Mouse (Mus musculus): Measurements from ENCODE around the gene Cbfa2t3.

Cbfa2t3 gene

DNA sequence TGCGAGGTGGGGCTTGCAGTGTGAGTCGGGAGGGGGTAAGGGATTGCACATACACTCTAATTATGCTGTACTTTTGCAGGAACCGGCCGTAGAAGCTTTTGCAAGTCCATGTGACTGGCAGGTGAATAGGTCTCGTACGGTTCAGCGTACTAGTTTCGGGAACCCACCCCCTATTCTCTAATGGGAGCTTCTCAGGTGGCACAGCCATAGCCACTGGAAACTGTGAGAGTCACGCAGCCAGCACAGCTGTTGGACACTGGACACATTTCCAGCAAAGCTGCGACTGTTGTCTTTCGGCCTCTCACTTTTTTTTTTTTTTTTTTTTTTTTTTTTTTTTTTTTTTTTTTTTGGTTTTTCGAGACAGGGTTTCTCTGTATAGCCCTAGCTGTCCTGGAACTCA lies 92.1 kb downstream of the Cbfa2t3 start:
- no peak for DNase-seq (ENCODE audit: low spot score in 2 of 2)

GRCm38 (mm10) chr8:122605367-122605766 lies 93.5 kb downstream of the Cbfa2t3 start:
- DNase-seq (ENCODE audit: low spot score in 2 of 2): no peak

- no peak for DNase-seq (ENCODE audit: low spot score in 2 of 2)
Measured at GRCm38 (mm10) chr8:122604640-122605039, 94.3 kb downstream of the Cbfa2t3 start.

DNA sequence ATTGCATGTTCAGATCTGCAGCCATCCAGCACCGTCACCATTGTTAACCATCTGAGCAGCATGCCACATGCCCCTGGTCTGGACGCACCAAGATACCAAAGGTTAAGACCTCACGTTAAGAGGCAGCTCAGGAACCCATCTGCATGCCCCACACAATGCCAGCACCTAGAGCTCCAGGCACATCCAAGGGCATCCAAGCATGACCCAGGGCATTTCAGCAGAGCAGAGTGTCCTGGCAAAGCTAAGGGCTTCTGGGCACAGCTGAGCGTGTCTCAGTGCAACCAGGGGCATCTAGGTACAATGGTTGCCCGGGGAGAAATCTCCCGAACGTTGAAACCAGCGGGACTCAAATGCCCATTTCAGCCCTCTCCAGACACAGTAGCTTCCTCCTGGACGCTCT lies 98.2 kb downstream of the Cbfa2t3 start:
- DNase-seq (ENCODE audit: low spot score in 2 of 2): no peak

- no peak for DNase-seq (ENCODE audit: low spot score in 2 of 2)
Measured at GRCm38 (mm10) chr8:122596031-122596430, 102.9 kb downstream of the Cbfa2t3 start.

DNA sequence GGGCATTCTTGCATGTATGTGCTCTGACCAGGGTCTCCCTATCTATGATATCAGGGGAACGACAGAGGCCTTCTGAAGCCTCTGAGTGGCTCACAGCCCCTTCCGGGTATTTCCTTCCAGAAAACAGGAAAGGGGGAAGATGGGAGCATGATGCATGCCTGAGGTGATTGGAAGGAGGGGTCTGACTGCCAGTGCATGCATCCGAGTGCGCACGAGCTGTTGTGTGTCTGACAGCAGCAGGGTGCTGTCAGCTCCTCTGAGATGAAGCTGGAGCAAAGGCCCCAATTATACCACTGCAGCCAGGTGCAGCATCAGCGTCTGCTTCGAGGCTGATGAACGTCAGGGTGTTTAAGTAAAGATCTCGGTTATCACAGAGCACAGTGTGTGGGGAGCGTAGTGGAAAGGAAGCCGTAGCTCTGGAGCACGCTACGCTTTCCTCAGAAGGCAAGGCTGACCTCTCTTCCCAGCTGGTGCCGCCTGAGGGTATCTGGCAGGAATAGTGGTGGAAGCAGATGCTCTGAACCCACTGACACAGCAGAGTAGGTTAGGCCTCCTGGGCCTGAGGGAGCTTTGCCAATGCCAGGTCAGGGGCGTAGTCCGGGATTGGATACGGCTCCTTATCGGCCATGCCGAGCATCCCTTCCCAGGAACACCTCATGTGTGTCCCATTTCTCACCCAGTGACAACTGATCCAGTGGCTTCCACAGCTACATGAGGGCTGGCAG lies 105.0 kb downstream of the Cbfa2t3 start:
- DNase-seq (ENCODE audit: low spot score in 2 of 2): no peak

GRCm38 (mm10) chr8:122593240-122593639 lies 105.7 kb downstream of the Cbfa2t3 start:
- no peak for DNase-seq (ENCODE audit: low spot score in 2 of 2)

- DNase-seq (ENCODE audit: low spot score in 2 of 2): no peak
Measured at GRCm38 (mm10) chr8:122586749-122587148, 112.2 kb downstream of the Cbfa2t3 start.

- DNase-seq (ENCODE audit: low spot score in 2 of 2): no peak
Measured at GRCm38 (mm10) chr8:122586171-122586570, 112.7 kb downstream of the Cbfa2t3 start.

- no peak for DNase-seq (ENCODE audit: low spot score in 2 of 2)
Measured at GRCm38 (mm10) chr8:122585411-122585891, 113.5 kb downstream of the Cbfa2t3 start.

- no peak for DNase-seq (ENCODE audit: low spot score in 2 of 2)
Measured at GRCm38 (mm10) chr8:122584981-122585380, 113.9 kb downstream of the Cbfa2t3 start.

DNA sequence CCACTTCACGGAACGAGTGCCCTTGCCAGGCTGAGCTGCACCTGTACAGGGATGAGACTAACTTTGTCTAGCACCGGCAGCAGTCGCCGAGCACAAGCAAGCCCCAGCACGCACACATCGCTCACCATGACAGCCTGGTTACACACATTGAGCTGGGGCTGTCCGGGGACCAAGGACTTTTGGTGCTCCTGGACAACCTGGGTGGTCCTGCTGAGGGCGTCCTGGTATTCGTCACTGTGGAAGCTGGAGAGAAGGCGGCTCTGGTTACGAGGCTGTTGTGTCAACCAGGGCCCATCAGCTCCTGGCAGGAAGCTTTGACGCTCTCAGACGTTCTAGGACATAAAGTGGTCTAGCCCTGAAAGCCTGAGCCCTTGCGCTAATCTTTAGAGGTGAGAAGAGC lies 118.0 kb downstream of the Cbfa2t3 start:
- DNase-seq (ENCODE audit: low spot score in 2 of 2): no peak

DNA sequence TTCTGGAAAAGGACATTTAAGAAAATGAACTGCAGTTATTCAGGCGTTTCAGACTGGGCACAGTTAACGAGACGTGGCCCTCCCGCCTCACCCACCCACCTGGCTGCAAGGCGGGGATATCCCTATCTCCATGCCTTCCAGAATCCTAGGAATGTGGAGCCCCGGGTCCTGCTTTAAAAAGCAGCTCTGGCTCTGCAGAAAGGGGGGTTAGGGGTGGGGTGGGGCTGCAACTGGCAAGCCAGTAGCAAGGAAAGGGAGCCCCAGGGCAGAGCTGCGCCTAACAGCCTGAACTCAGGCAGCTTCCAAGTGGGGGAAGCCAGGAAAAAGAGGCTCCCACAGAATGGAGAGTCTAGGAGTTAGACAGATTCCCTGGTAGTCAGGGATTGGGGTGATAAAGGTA lies 119.7 kb downstream of the Cbfa2t3 start:
- no peak for DNase-seq (ENCODE audit: low spot score in 2 of 2)

- no peak for DNase-seq (ENCODE audit: low spot score in 2 of 2)
Measured at GRCm38 (mm10) chr8:122577116-122577515, 121.8 kb downstream of the Cbfa2t3 start.

- peak; percentile 94 to 98 for DNase-seq (ENCODE audit: low spot score in 2 of 2)
Measured at GRCm38 (mm10) chr8:122576648-122577022, 122.3 kb downstream of the Cbfa2t3 start, which contains the start of gene Aprt. Gene Aprt, minus strand, starts transcription at chr8:122576909.

- DNase-seq (ENCODE audit: low spot score in 2 of 2): no peak
Measured at GRCm38 (mm10) chr8:122575735-122576647, 122.9 kb downstream of the Cbfa2t3 start.

- no peak for DNase-seq (ENCODE audit: low spot score in 2 of 2)
Measured at GRCm38 (mm10) chr8:122575286-122575685, 123.6 kb downstream of the Cbfa2t3 start.

All from urinary bladder, adult 18-20 months (tissue).